Mouse (Mus musculus) intestine, embryonic 14.5 days (tissue): ENCODE data around the gene Zfp691. TPM values are rescaled to one million over a fixed set of nuclear protein-coding genes. Genes with fewer than 3 reads are reported as not detected.

Experiments
- ATAC-seq: fragments of 200-750 bp; cut with Nextera tagmentation; replicated peaks from 2 replicates; pipeline ENCODE4 v1.8.0; 2017; ENCODE audit warnings: low read depth, moderate number of reproducible peaks, moderate TSS enrichment, moderate library complexity; ENCODE audit not compliant: low FRiP score, low TSS enrichment
- DNase-seq: peaks from one replicate; pipeline ENCODE4 v3.0.0-alpha.2; 2018; ENCODE audit warnings: low spot score
- H3K27ac ChIP-seq: fragments of 300-500 bp; sonication (generic); 2 replicates; pipeline ENCODE4 v1.5.1; 2014; ENCODE audit warnings: low read depth, mild to moderate bottlenecking, control low read depth
- H3K27me3 ChIP-seq: fragments of 300-500 bp; sonication (generic); replicated peaks from 2 replicates; pipeline ENCODE4 v1.6.1; 2014; ENCODE audit warnings: low read length, control low read depth; ENCODE audit not compliant: control insufficient read depth, insufficient read depth
- H3K36me3 ChIP-seq: fragments of 300-500 bp; sonication (generic); 2 replicates; pipeline ENCODE4 v1.6.1; 2014; ENCODE audit warnings: low read length, control low read depth; ENCODE audit not compliant: control insufficient read depth, insufficient read depth
- H3K4me1 ChIP-seq: fragments of 300-500 bp; sonication (generic); replicated peaks from 2 replicates; pipeline ENCODE4 v1.6.1; 2014; ENCODE audit warnings: low read length, control low read depth, mixed read lengths; ENCODE audit not compliant: control insufficient read depth, insufficient read depth
- H3K4me2 ChIP-seq: fragments of 300-500 bp; sonication (generic); 2 replicates; pipeline ENCODE4 v1.6.1; 2014; ENCODE audit warnings: low read length
- H3K4me3 ChIP-seq: fragments of 300-500 bp; sonication (generic); 2 replicates; pipeline ENCODE4 v1.5.1; 2014; ENCODE audit warnings: low read depth, low read length, control low read depth, mixed read lengths
- H3K9ac ChIP-seq: fragments of 300-500 bp; sonication (generic); 2 replicates; pipeline ENCODE4 v1.6.1; 2014; ENCODE audit warnings: mild to moderate bottlenecking, low read length
- H3K9me3 ChIP-seq: fragments of 300-500 bp; sonication (generic); 2 replicates; pipeline ENCODE4 v1.6.1; 2016; ENCODE audit warnings: low read length, control low read depth; ENCODE audit not compliant: control insufficient read depth
- WGBS: fragments of 180-500 bp; shearing (Covaris S2); extraction: QIAGEN DNeasy Blood & Tissue Kit; methylation state at CpG from one replicate; pipeline ENCODE4 v1.1.7; 2014; 5-methylcytosine and 5-hydroxymethylcytosine counted together
- polyA plus RNA-seq: library from polyadenylated mRNA; unstranded; fragments of >200 nt; fragmentation: Nextera tagmentation; extraction: Ambion mirVana; gene quantifications from 2 replicates; pipeline ENCODE4 v1.2.1, GENCODE M21; 2014

Gene Zfp691
- polyA plus RNA-seq, 1 experiment from 2014 or later: 6.7 TPM

GRCm38 (mm10) chr4:119180133-119180707, 6.2 kb upstream of the Zfp691 start:
- ATAC-seq (no peak), DNase-seq (no peak)
- no peaks in the 10 kb centered on the region for H3K36me3 ChIP-seq
- WGBS: 49% methylated on average over 4 of the region's 4 CpGs
- no peaks in the 10 kb centered on the region for H3K27me3 ChIP-seq
- H3K9me3 ChIP-seq: no peaks in the 10 kb centered on the region
- no peak overlapping the region for H3K27ac ChIP-seq
- H3K4me2 ChIP-seq: no peak overlapping the region
- no peak overlapping the region for H3K4me3 ChIP-seq
- H3K9ac ChIP-seq: no peak overlapping the region
- H3K4me1 ChIP-seq: no peaks in the 10 kb centered on the region

- no peak for ATAC-seq
- DNase-seq: no peak
- H3K27ac ChIP-seq: no peak overlapping the region
Measured at GRCm38 (mm10) chr4:119178331-119178730, 4.3 kb upstream of the Zfp691 start.

GRCm38 (mm10) chr4:119177702-119178101, 3.7 kb upstream of the Zfp691 start:
- Histone ChIP-seq H3K4me1 (peaks cover 5% of the 10 kb centered on the region; the same call in 1 of the 2 replicates), H3K27ac (no peak overlapping the region), H3K9ac (no peak overlapping the region), H3K9me3 (no peaks in the 10 kb centered on the region), H3K27me3 (no peaks in the 10 kb centered on the region), H3K4me2 (no peak overlapping the region), H3K36me3 (no peaks in the 10 kb centered on the region), H3K4me3 (no peak overlapping the region)
- 68% methylated on average over 5 of the region's 5 CpGs for WGBS
- ATAC-seq: no peak
- no peak for DNase-seq

More at GRCm38 (mm10) chr4:119178331-119178730, 4.3 kb upstream of the Zfp691 start:
- H3K27me3 ChIP-seq: no peaks in the 10 kb centered on the region
- no peak overlapping the region for H3K4me3 ChIP-seq
- 60% methylated on average over 18 of the region's 18 CpGs for WGBS
- H3K36me3 ChIP-seq: no peaks in the 10 kb centered on the region
- H3K9me3 ChIP-seq: no peaks in the 10 kb centered on the region
- H3K4me1 ChIP-seq: no peaks in the 10 kb centered on the region
- H3K4me2 ChIP-seq: no peak overlapping the region
- no peak overlapping the region for H3K9ac ChIP-seq

GRCm38 (mm10) chr4:119172919-119173650, 910 bp downstream of the Zfp691 start:
- DNase-seq: peak; percentile 54
- Histone ChIP-seq H3K36me3 (peaks cover 25% of the 10 kb centered on the region), H3K4me1 (peaks cover 6% of the 10 kb centered on the region; the same call in 1 of the 2 replicates), H3K4me3 (peak overlapping the region; percentile 85), H3K27ac (no peak overlapping the region), H3K4me2 (peak overlapping the region; percentile 74), H3K9me3 (no peaks in the 10 kb centered on the region), H3K9ac (peak overlapping the region; percentile 81), H3K27me3 (no peaks in the 10 kb centered on the region)
- 37% methylated on average over 18 of the region's 18 CpGs for WGBS
- ATAC-seq: no peak

- 5% methylated on average over 4 of the region's 4 CpGs for WGBS
- Histone ChIP-seq H3K9me3 (no peaks in the 10 kb centered on the region), H3K36me3 (peaks cover 27% of the 10 kb centered on the region), H3K4me3 (no peak overlapping the region), H3K27me3 (no peaks in the 10 kb centered on the region), H3K9ac (no peak overlapping the region), H3K27ac (no peak overlapping the region), H3K4me2 (no peak overlapping the region), H3K4me1 (peaks cover 1% of the 10 kb centered on the region; the same call in 1 of the 2 replicates)
- ATAC-seq (0 out of 2 replicates have a peak, but pooled peaks have one; percentile 61), DNase-seq (peak; percentile 91)
Measured at GRCm38 (mm10) chr4:119167663-119168062, 6.3 kb downstream of the Zfp691 start.

- peak; percentile 48; the same call in 1 of the 2 replicates for ATAC-seq
- Histone ChIP-seq H3K4me2 (no peak overlapping the region), H3K27me3 (no peaks in the 10 kb centered on the region), H3K9ac (no peak overlapping the region), H3K4me3 (no peak overlapping the region), H3K36me3 (peaks cover 27% of the 10 kb centered on the region), H3K9me3 (no peaks in the 10 kb centered on the region), H3K4me1 (no peaks in the 10 kb centered on the region), H3K27ac (no peak overlapping the region)
- no peak for DNase-seq
- 81% methylated on average over 4 of the region's 4 CpGs for WGBS
Measured at GRCm38 (mm10) chr4:119167068-119167467, 6.9 kb downstream of the Zfp691 start.

- DNase-seq: no peak
- Histone ChIP-seq H3K4me1 (no peaks in the 10 kb centered on the region), H3K36me3 (peaks cover 27% of the 10 kb centered on the region), H3K4me3 (no peak overlapping the region), H3K4me2 (no peak overlapping the region), H3K9me3 (no peaks in the 10 kb centered on the region), H3K9ac (no peak overlapping the region), H3K27ac (no peak overlapping the region), H3K27me3 (no peaks in the 10 kb centered on the region)
- ATAC-seq: no peak
- 77% methylated on average over 7 of the region's 7 CpGs for WGBS
Measured at GRCm38 (mm10) chr4:119165916-119166315, 8.1 kb downstream of the Zfp691 start.

GRCm38 (mm10) chr4:119162990-119163389, 11.0 kb downstream of the Zfp691 start:
- Histone ChIP-seq H3K27ac (no peak overlapping the region), H3K9ac (no peak overlapping the region), H3K4me3 (no peak overlapping the region), H3K36me3 (peaks cover 1% of the 10 kb centered on the region; the same call in 1 of the 2 replicates), H3K4me2 (no peak overlapping the region), H3K27me3 (no peaks in the 10 kb centered on the region), H3K4me1 (no peaks in the 10 kb centered on the region), H3K9me3 (no peaks in the 10 kb centered on the region)
- 81% methylated on average over 4 of the region's 4 CpGs for WGBS
- ATAC-seq: no peak
- DNase-seq: no peak
